Mouse (Mus musculus) brain, embryonic 14.5 days (tissue): ENCODE measurements around the gene Gm10803. TPM values are rescaled to one million over a fixed set of nuclear protein-coding genes. Genes with fewer than 3 reads are reported as not detected.

Source experiments
- DNase-seq: peaks from one replicate; pipeline ENCODE4 v3.0.0-alpha.2; 2011; ENCODE audit warnings: low read depth
- CTCF ChIP-seq: fragments of 200-500 bp; IDR thresholded peaks from 2 replicates; pipeline ENCODE4 v1.5.1; 2012; ENCODE audit warnings: inconsistent platforms, mild to moderate bottlenecking, moderate library complexity, borderline replicate concordance; ENCODE audit not compliant: insufficient read depth, insufficient read length; ENCODE audit errors: extremely low read depth
- POLR2A ChIP-seq: fragments of 200-500 bp; IDR thresholded peaks from 2 replicates; pipeline ENCODE4 v1.6.1; 2012; ENCODE audit warnings: mild to moderate bottlenecking, inconsistent platforms, borderline replicate concordance; ENCODE audit not compliant: poor library complexity, insufficient read depth, insufficient read length, severe bottlenecking; ENCODE audit errors: extremely low read depth
- polyA plus RNA-seq: library from polyadenylated mRNA; depleted of rRNA; stranded (reverse); fragments of >200 nt; gene quantifications from 2 replicates; pipeline ENCODE4 v1.2.3, GENCODE M21; 2012; rRNA removed

Gene Gm10803
- polyA plus RNA-seq, 1 experiment = not detected

GRCm38 (mm10) chr2:93604601-93605285 lies 44.4 kb downstream of the Gm10803 start:
- DNase-seq = no peak
- TF ChIP-seq CTCF = no peak
- TF ChIP-seq POLR2A = no peak

- TF ChIP-seq POLR2A (no peak), CTCF (no peak)
- no peak for DNase-seq
Observed at GRCm38 (mm10) chr2:93608800-93609199, 48.4 kb downstream of the Gm10803 start.

DNA sequence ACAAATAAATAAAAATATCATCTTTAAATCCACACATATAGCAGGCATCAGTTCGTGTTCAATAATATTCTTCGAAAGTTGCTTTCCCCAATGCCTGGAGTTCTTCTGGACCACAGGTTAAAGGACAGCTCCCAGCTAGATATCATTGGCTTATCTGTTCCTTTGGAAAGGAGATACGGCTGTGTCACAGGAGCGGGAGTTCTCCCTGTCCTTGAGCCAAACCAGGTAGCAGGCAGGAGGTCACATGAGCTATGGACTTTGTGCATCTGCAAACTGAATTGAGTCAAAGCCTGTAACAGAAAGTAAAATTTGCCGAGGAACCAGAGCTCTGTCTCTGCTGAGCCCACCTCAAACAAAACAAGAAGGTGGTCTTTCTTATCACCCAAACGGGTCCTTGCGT lies 52.7 kb downstream of the Gm10803 start:
- TF ChIP-seq POLR2A (no peak), CTCF (no peak)
- DNase-seq = no peak

Other genes starting within 250 kb of the Gm10803 start
- 25.3 and 43.9 TPM in 2 replicates for gene Tspan18, start 226.1 kb upstream of the Gm10803 start, polyA plus RNA-seq
- gene Cd82, start 97.4 kb upstream of the Gm10803 start, polyA plus RNA-seq = 19.5 and 24.4 TPM in 2 replicates
- 1.1 and 2.5 TPM in 2 replicates for gene Alx4, start 81.8 kb downstream of the Gm10803 start, polyA plus RNA-seq